Mouse (Mus musculus): ENCODE measurements around the gene Kif9.

Kif9 gene

GRCm38 (mm10) chr9:110529002-110529737 lies 52.4 kb downstream of the Kif9 start:
- no peak for DNase-seq

DNA sequence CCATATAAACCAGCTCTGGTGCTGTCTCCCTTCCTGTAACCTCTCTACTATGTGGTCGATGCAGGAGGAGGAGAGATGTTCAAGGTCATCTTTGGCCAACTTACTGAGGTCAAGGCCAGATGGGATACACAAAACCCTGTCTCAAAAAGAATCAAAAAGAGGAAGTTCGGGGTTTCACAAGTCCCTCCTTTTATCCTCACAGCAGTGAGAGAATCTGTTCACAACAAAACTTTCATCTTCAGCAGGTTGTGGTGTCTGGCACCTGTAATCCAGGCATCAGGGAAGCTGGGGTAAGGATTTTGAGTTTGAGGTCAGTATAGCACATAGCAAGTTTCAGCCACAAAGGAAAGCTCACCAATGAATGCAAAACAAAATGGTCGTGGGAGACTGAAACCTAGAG lies 53.9 kb downstream of the Kif9 start:
- DNase-seq, result no peak

DNA sequence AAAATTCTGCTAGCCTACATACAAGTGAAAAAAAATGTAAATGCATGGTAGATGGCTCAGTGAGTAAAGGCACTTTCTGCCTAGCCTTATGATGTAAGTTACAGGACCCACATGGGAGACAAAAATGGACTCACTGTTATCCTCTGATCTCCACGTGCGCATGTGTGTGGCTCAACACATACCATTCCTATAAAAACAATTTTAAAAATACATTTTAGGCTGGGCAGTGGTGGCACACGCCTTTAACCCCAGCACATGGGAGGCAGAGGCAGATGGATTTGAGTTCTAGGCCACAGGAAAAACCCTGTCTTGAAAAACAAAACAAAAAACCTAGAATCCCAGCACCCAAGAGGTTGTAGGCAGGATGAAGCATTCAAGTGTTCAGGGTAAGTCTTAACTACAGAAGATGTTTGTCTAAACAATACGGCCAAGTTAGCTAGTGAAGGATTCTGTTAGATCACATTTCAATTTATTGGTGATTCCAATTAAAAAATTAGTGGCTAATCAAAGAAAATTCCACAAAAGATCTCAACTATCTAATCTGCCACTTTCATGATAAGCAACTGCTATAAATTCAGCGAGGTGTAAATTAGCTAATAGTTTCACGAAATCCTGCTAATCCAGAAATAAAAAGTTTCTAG lies 54.5 kb downstream of the Kif9 start:
- DNase-seq, result no peak

DNA sequence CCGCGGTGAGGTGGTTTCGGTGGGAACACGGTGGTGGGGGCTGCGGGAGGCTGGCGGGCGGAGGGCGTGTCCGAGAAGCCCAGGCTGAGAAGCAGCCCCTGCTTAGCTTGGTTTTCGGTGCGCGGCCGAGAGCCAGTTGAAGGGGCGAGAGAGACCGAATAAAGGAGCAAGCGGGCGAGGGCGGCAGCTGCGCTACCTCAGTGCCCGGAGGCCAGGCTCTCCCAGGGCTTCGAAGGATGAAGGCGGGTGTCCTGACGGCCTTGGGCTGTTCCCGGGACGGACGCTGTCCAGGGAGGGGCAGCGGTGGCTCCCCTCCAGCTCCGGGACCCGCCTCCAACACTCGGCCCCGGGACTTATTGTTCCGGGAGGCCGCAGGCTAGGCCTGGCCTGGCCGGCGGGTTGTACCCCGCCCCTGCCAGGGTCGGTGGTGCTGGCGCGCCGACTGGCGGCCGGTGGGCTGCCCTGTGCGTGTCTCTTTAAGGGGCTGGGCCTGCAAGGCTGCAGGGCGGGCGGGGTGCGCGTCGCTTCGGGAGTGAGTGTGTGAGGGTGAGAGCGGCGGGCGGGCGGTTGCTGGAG lies 55.2 kb downstream of the Kif9 start:
- DNase-seq, result peak; percentile 94

- peak; percentile 76 for DNase-seq
Observed at GRCm38 (mm10) chr9:110532538-110533291, 56.0 kb downstream of the Kif9 start, which contains the start of gene Setd2. TSS of gene Setd2 (plus strand) at chr9:110532597.

- no peak for DNase-seq
Observed at GRCm38 (mm10) chr9:110533645-110534044, 56.9 kb downstream of the Kif9 start.

GRCm38 (mm10) chr9:110535114-110535513 lies 58.4 kb downstream of the Kif9 start:
- DNase-seq, result no peak

DNA sequence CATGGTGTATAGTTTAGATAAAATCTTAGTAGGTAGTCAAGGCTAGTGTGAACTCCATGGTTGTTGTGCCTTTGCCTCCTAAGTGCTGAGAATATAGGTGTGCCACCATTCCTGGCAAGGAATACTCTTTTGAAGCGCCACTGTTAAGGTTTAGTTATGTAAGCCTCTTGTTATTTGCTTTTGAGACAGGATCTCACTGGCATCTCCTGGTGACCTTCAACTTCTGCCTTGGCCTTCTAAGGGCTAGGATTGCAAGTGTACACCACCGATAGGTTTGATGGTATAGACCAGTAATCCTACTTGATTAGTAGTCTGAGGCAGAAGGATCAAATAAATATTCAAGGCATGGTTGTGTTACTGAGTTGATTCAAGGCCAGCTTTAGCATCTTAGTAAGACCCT lies 59.9 kb downstream of the Kif9 start:
- no peak for DNase-seq

GRCm38 (mm10) chr9:110538511-110538910 lies 61.8 kb downstream of the Kif9 start:
- no peak for DNase-seq

- DNase-seq, result no peak
Observed at GRCm38 (mm10) chr9:110541988-110542387, 65.2 kb downstream of the Kif9 start.

GRCm38 (mm10) chr9:110548261-110548660 lies 71.5 kb downstream of the Kif9 start:
- DNase-seq, result no peak

GRCm38 (mm10) chr9:110568309-110568708 lies 91.6 kb downstream of the Kif9 start:
- DNase-seq, result no peak

All from right cerebral cortex, postnatal 25 days (tissue).